Mouse (Mus musculus) testis, adult 10 weeks (tissue): ENCODE results near the gene Surf4. TPM values are rescaled to one million over a fixed set of nuclear protein-coding genes. Genes with fewer than 3 reads are reported as not detected.

Experiments
- polyA plus RNA-seq: library from polyadenylated mRNA; stranded (reverse); fragments of 350-450 nt; fragmentation: Illumina TruSeq; extraction: RNeasy Lipid Tissue Mini Kit (QIAGEN cat#74804); gene quantifications from one replicate; pipeline ENCODE4 v1.2.3, GENCODE M21; 2014; ENCODE audit warnings: low read depth, low replicate concordance

Gene Surf4
- 59.1 TPM for polyA plus RNA-seq

GRCm38 (mm10) chr2:26933304-26934055 is at the start of gene Surf4, which contains the start of gene Stkld1:
Gene Surf4 (minus strand): TSS chr2:26933928.
Gene Stkld1 (plus strand): TSS chr2:26934047.

GRCm38 (mm10) chr2:26973116-26973515 is 39.4 kb upstream of the Surf4 start, which contains the start of gene Adamts13:
Gene Adamts13 (plus strand): TSS chr2:26973416.

GRCm38 (mm10) chr2:26963923-26964723 is 30.4 kb upstream of the Surf4 start, which contains the start of gene Rexo4:
Gene Rexo4 (minus strand): TSS chr2:26964386.

GRCm38 (mm10) chr2:26915927-26916728 is 17.6 kb downstream of the Surf4 start, which contains the start of the genes Surf2 and Surf1:
Gene Surf2 (plus strand): TSS chr2:26916367.
Gene Surf1 (minus strand): TSS chr2:26916530.

GRCm38 (mm10) chr2:26910124-26910993 is 23.4 kb downstream of the Surf4 start, which contains the start of the genes Med22 and Rpl7a:
Gene Med22 (minus strand): TSS chr2:26910677.
Gene Rpl7a (plus strand): TSS chr2:26910764.

GRCm38 (mm10) chr2:26902467-26903220 is 31.1 kb downstream of the Surf4 start, which contains the start of gene Surf6:
Gene Surf6 (minus strand): TSS chr2:26902879.

Other genes with a start within 250 kb of the Surf4 start
- gene Abo, start 68.9 kb downstream of the Surf4 start, polyA plus RNA-seq, result 0.94 TPM
- gene Surf6, start 31.0 kb downstream of the Surf4 start, polyA plus RNA-seq, result 5.9 TPM
- 5.3 TPM for gene Med22, start 23.3 kb downstream of the Surf4 start, polyA plus RNA-seq
- 24.2 TPM for gene Rpl7a, start 23.2 kb downstream of the Surf4 start, polyA plus RNA-seq
- gene Surf2, start 17.6 kb downstream of the Surf4 start, polyA plus RNA-seq, result 4.6 TPM
- 13.2 TPM for gene Surf1, start 17.4 kb downstream of the Surf4 start, polyA plus RNA-seq
- gene Stkld1, start 119 bp upstream of the Surf4 start, polyA plus RNA-seq, result 114 TPM
- 27.9 TPM for gene Rexo4, start 30.5 kb upstream of the Surf4 start, polyA plus RNA-seq
- gene Adamts13, start 39.5 kb upstream of the Surf4 start, polyA plus RNA-seq, result not detected
- 5.6 TPM for gene Cacfd1, start 76.0 kb upstream of the Surf4 start, polyA plus RNA-seq
- not detected for gene Slc2a6, start 94.1 kb upstream of the Surf4 start, polyA plus RNA-seq
- not detected for gene Mymk, start 138.3 kb upstream of the Surf4 start, polyA plus RNA-seq
- gene Adamtsl2, start 145.5 kb upstream of the Surf4 start, polyA plus RNA-seq, result not detected
- not detected for gene Fam163b, start 208.6 kb upstream of the Surf4 start, polyA plus RNA-seq
- gene Dbh, start 231.3 kb upstream of the Surf4 start, polyA plus RNA-seq, result not detected